Mouse (Mus musculus) hindbrain, embryonic 14.5 days (tissue): ENCODE results near the gene 2810021J22Rik. TPM values are rescaled to one million over a fixed set of nuclear protein-coding genes. Genes with fewer than 3 reads are reported as not detected.
A peak's percentile ranks its signal among the peaks of the same experiment; 100 is the strongest.
"Not testable (repeated sequence)": the region's sequence is repeated elsewhere in the genome, so short reads cannot be mapped to it uniquely, and the experiment has no call there.

Experiments used
- ATAC-seq: fragments of 200-750 bp; cut with Nextera tagmentation; 2 replicates; pipeline ENCODE4 v1.8.0; 2017; ENCODE audit warnings: moderate number of reproducible peaks, mild to moderate bottlenecking, moderate TSS enrichment, moderate library complexity; ENCODE audit not compliant: low FRiP score
- DNase-seq: peaks from one replicate; pipeline ENCODE4 v3.0.0-alpha.2; 2015; ENCODE audit warnings: low spot score
- H3K27ac ChIP-seq: fragments of 300-500 bp; sonication (generic); 2 replicates; pipeline ENCODE4 v1.5.1; 2014; ENCODE audit warnings: mild to moderate bottlenecking, moderate library complexity
- H3K27me3 ChIP-seq: fragments of 300-500 bp; sonication (generic); 2 replicates; pipeline ENCODE4 v1.6.1; 2014; ENCODE audit warnings: mild to moderate bottlenecking, low read length, mixed read lengths; ENCODE audit not compliant: control insufficient read depth, insufficient read depth
- H3K36me3 ChIP-seq: fragments of 300-500 bp; sonication (generic); replicated peaks from 2 replicates; pipeline ENCODE4 v1.6.1; 2014; ENCODE audit not compliant: control insufficient read depth, insufficient read depth
- H3K4me1 ChIP-seq: fragments of 300-500 bp; sonication (generic); replicated peaks from 2 replicates; pipeline ENCODE4 v1.6.1; 2014; ENCODE audit warnings: antibody characterized with exemption, low read length, mixed read lengths; ENCODE audit not compliant: control insufficient read depth, insufficient read depth
- H3K4me2 ChIP-seq: fragments of 300-500 bp; sonication (generic); replicated peaks from 2 replicates; pipeline ENCODE4 v1.6.1; 2014; ENCODE audit warnings: mild to moderate bottlenecking, moderate library complexity
- H3K4me3 ChIP-seq: fragments of 300-500 bp; sonication (generic); replicated peaks from 2 replicates; pipeline ENCODE4 v1.5.1; 2014; ENCODE audit warnings: mild to moderate bottlenecking, low read length
- H3K9ac ChIP-seq: fragments of 300-500 bp; sonication (generic); 2 replicates; pipeline ENCODE4 v1.6.1; 2014
- H3K9me3 ChIP-seq: fragments of 300-500 bp; sonication (generic); 2 replicates; pipeline ENCODE4 v1.6.1; 2016; ENCODE audit warnings: low read length; ENCODE audit not compliant: control insufficient read depth
- WGBS: fragments of 180-500 bp; shearing (Covaris S2); extraction: QIAGEN DNeasy Blood & Tissue Kit; methylation state at CpG from one replicate; pipeline ENCODE4 v1.1.7; 2014; 5-methylcytosine and 5-hydroxymethylcytosine counted together
- polyA plus RNA-seq: library from polyadenylated mRNA; unstranded; fragments of >200 nt; fragmentation: Nextera tagmentation; extraction: Ambion mirVana; gene quantifications from 2 replicates; pipeline ENCODE4 v1.2.1, GENCODE M21; 2014

2810021J22Rik gene
- polyA plus RNA-seq, result 13.6 and 14.6 TPM in 2 replicates

DNA sequence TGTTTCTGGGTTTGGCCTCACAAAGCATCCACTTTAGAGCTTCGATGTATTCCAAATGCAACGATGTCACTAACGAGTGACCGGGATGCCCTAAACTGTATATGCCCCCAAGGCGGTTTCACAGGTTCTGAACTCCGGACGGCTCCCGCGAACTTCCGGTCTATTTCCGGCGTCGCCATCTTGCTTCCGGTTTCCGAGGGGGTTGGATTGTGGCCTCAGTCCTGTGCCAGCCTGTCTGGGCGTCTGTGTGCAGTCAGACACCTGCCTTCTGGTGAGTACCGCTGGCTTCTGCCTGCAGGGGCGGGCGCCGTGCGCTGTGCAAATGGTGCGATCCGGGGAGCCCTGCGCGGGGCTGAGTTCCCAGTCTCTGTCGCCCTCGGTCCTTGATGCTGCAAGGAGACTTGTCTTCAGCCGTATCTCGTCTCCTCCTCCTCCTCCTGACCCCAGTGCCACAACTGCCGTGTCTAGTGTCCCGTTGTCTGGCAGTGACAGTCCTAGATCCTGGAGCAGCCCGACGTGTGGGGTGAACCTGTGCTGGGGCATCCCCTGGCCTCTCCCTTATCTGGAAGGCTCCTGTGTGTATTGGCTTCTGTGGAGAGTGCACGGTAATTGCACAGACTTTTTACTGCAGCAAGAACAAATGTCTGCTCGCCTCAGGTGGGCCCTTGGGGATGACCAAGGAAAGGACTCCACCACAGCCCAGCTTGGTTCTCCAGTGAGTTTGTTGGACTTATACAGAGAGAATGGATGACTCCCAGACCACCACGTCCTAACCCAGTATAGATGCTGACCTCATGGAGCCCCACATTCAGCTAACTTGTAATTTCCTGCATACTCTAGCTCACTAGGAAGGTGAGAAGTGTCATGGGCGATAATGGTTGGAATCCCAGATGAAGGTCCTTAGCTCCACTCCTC is at the start of gene 2810021J22Rik:
TSS of gene 2810021J22Rik (plus strand) at position 178 of the 915 bp plus-strand sequence.
- Histone ChIP-seq H3K27me3 (no peaks in the 10 kb centered on the region), H3K9ac (peak within 1 kb of the TSS; percentile 78), H3K4me2 (peak within 1 kb of the TSS; percentile 53), H3K4me1 (peaks cover 8% of the 10 kb centered on the region; the same call in 1 of the 2 replicates), H3K27ac (peak within 1 kb of the TSS; percentile 84), H3K36me3 (peaks cover 12% of the 10 kb centered on the region; the same call in 1 of the 2 replicates), H3K4me3 (peak within 1 kb of the TSS; percentile 62), H3K9me3 (no peaks in the 10 kb centered on the region)
- ATAC-seq (peak; percentile 89), DNase-seq (peak; percentile 84)
- WGBS, result 4% methylated on average over 37 of the region's 37 CpGs

DNA sequence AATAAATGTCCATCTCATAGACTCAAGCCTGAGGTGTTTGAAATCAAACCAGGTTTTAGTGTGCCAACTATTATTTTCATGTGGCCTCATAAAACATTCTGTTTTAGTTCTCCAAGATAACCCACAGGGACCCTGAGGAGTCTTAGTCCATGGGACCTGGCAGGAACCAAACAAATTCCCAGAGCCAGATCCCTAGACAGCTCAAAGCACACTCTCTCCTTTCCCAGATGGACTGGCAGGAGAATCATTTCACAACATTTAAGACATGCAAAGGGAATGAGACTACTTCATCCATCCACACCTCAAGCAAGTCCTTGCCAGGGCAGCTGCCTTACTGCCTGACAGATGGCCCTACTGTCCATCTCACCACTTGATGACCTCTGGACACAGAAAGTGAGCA is 38.1 kb upstream of the 2810021J22Rik start, which contains the start of gene Olfr312:
TSS of gene Olfr312 (plus strand) at position 301 of the 400 bp plus-strand sequence.
- H3K36me3 ChIP-seq, H3K27ac ChIP-seq, H3K9ac ChIP-seq, H3K9me3 ChIP-seq, ATAC-seq, H3K27me3 ChIP-seq, DNase-seq, H3K4me2 ChIP-seq, H3K4me3 ChIP-seq, H3K4me1 ChIP-seq: not testable (repeated sequence)

DNA sequence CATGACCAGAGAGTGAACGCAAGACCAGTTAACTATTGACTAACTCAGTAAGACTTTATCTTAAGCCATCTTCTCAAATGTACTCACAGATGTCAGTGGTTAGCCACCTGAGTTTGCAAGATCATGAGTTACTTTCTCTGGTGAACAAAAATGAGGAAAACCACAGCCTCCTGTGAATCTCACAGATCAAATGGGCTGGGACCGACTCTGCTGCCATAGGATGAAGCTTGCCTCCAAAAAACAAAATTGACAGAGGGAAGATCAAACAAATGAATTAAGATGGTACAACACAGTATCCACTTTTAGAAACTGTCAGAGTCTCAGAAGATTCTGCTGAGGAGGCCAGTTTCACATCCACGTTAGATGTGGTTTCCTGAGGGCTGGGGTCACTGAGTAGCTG is 37.3 kb upstream of the 2810021J22Rik start:
- 88% methylated on average over 3 of the region's 3 CpGs for WGBS

DNA sequence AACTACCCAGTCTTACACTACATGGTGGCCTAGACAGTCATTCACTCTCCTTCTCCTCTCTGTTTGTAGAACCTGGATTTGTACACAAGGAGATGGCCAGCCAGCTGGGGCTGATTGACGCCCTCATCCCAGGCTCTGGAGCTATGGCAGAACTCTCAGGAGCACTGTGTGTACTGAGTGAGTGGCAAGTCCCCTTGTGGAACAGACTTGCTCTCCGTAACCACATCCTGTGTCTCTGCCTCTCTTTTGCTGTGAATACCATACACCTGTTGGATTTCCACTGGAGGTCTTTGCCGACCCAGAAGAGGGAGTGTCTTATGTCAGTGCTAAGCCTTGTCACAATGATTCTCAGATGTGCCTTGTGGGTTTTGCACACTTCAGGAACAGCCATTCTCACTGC is 34.5 kb upstream of the 2810021J22Rik start:
- not testable (repeated sequence) for H3K4me2 ChIP-seq, H3K9me3 ChIP-seq, H3K4me3 ChIP-seq, H3K27ac ChIP-seq, H3K9ac ChIP-seq, H3K4me1 ChIP-seq, H3K36me3 ChIP-seq, H3K27me3 ChIP-seq, ATAC-seq, DNase-seq
- 92% methylated on average over 3 of the region's 3 CpGs for WGBS

More for the DNA sequence above, 37.3 kb upstream of the 2810021J22Rik start:
- no peaks in the 10 kb centered on the region for H3K4me1 ChIP-seq
- H3K4me2 ChIP-seq, result no peak overlapping the region
- H3K4me3 ChIP-seq, result no peak overlapping the region
- ATAC-seq (no peak), DNase-seq (no peak)
- no peaks in the 10 kb centered on the region for H3K36me3 ChIP-seq
- no peak overlapping the region for H3K27ac ChIP-seq
- H3K27me3 ChIP-seq, result no peaks in the 10 kb centered on the region
- no peak overlapping the region for H3K9ac ChIP-seq
- no peaks in the 10 kb centered on the region for H3K9me3 ChIP-seq

DNA sequence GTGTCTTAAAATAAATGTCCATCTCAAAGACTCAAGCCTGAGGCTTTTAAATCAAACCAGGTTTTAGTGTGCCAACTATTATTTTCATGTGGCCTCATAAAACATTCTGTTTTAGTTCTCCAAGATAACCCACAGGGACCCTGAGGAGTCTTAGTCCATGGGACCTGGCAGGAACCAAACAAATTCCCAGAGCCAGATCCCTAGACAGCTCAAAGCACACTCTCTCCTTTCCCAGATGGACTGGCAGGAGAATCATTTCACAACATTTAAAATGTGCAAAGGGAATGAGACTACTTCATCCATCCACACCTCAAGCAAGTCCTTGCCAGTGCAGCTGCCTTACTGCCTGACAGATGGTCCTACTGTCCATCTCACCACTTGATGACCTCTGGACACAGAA is 28.1 kb upstream of the 2810021J22Rik start, which contains the start of gene Olfr311:
TSS of gene Olfr311 (plus strand) at position 301 of the 400 bp plus-strand sequence.
- not testable (repeated sequence) for H3K9me3 ChIP-seq

DNA sequence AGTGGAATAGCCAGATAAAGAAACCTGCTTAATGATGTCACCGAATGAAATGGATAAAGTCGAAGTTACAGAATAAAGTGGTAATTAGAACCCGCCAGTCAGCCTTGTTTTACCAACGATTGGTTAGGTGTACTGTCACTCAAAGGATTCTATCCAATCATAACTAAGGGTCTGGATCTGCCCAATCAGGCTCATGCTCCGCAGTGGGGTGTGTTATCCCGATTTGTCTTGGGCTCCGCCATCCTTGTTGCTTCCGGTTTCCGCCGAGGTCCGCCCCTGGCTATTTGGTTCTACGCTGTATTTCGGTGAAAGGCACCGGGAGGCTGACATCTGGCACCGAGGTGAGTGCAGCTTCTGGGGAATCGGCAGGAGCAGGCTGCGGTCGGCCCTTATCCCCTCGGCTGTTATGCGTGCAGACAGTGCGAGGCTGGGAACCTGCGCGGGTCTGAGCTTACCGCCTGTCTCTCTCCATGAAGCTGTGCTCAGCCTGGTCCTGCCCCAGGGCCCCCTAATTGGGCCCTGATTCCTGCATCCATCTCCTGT is 20.0 kb upstream of the 2810021J22Rik start, which contains the start of gene Gm12258:
TSS of gene Gm12258 (plus strand) at position 240 of the 543 bp plus-strand sequence.
- Histone ChIP-seq H3K27me3 (no peaks in the 10 kb centered on the region), H3K27ac (peak within 1 kb of the TSS; percentile 91), H3K4me2 (peak within 1 kb of the TSS; percentile 82), H3K9ac (peak within 1 kb of the TSS; percentile 88), H3K9me3 (no peaks in the 10 kb centered on the region), H3K4me3 (peak within 1 kb of the TSS; percentile 78), H3K36me3 (peaks cover 27% of the 10 kb centered on the region), H3K4me1 (peaks cover 13% of the 10 kb centered on the region)
- ATAC-seq, result peak; percentile 100
- 2% methylated on average over 24 of the region's 24 CpGs for WGBS
- peak; percentile 99 for DNase-seq

More for the DNA sequence above, 28.1 kb upstream of the 2810021J22Rik start, which contains the start of gene Olfr311:
- not testable (repeated sequence) for H3K27me3 ChIP-seq, H3K4me1 ChIP-seq, H3K36me3 ChIP-seq, H3K4me3 ChIP-seq, ATAC-seq, H3K9ac ChIP-seq, H3K27ac ChIP-seq, DNase-seq, H3K4me2 ChIP-seq

DNA sequence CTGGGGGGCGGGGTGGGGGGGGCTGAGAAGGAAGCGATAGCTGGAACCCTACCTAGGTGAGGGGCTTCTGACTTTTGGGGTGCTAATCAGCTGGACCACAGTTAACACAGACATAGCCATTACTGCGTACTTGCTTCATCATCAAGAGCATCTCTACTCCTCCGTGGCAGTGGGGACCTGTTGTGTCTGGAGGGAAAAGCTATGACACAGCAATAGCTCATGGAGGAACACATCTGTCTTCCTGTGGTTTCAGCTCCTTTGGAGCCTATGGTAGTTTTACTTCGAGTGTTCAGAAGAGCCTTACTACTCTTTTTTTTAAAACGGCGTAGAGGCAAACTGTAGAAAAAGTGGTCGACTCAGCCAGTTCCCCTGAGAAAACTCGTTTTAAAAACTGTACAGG is 19.4 kb upstream of the 2810021J22Rik start:
- H3K4me1 ChIP-seq, result peaks cover 13% of the 10 kb centered on the region
- no peaks in the 10 kb centered on the region for H3K9me3 ChIP-seq
- no peak for DNase-seq
- H3K27ac ChIP-seq, result peak overlapping the region; percentile 91; the same call in 1 of the 2 replicates
- ATAC-seq, result 0 out of 2 replicates have a peak, but pooled peaks have one; percentile 5
- peak overlapping the region; percentile 88 for H3K9ac ChIP-seq
- no peaks in the 10 kb centered on the region for H3K27me3 ChIP-seq
- 49% methylated on average over 9 of the region's 9 CpGs for WGBS
- peaks cover 33% of the 10 kb centered on the region for H3K36me3 ChIP-seq
- H3K4me3 ChIP-seq, result peak overlapping the region; percentile 78
- H3K4me2 ChIP-seq, result peak overlapping the region; percentile 82

DNA sequence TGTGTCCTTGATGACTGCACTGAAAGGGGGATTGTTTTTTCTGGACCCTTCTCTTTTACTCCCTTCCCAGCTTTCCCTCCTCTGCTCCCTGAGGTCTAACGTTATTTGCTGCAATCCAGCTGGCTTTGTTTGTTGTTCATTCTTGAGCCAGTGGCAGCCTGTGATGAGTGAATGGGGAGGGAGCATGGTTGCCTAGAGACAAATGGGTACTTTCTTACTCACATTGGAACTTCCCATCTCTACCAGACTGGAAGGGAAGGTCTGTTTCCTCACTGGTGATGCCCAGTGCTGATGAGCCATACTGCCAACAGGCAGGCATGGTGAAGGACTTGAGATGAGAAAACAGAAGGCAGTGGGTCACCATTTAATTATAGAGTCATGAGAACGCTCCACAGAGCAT is 17.3 kb upstream of the 2810021J22Rik start:
- WGBS, result 67% methylated on average over 2 of the region's 2 CpGs
- ATAC-seq (no peak), DNase-seq (no peak)
- Histone ChIP-seq H3K4me2 (no peak overlapping the region), H3K9ac (no peak overlapping the region), H3K4me3 (no peak overlapping the region), H3K4me1 (peaks cover 13% of the 10 kb centered on the region), H3K9me3 (no peaks in the 10 kb centered on the region), H3K36me3 (peaks cover 54% of the 10 kb centered on the region), H3K27ac (no peak overlapping the region), H3K27me3 (no peaks in the 10 kb centered on the region)

DNA sequence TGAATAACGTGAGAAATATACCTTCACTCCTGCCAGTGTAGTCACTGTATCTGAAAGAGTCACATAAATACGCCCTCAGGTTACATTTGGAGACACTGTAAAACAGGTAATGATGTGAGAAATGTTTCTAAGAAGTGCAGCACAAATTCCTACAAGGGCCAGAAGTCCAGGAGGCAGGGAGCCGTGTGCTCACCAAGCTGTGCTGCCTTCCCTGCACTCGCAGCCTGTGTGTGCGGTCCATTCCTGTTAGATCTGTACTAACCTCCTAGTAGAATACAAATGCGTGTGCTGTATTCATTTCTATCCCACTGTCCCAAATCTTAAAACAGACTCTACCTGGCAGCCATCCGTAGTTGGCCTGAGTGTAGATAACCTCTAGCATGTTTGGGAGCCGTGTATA is 6.3 kb upstream of the 2810021J22Rik start:
- 96% methylated on average over 8 of the region's 8 CpGs for WGBS
- Histone ChIP-seq H3K9me3 (peaks cover 23% of the 10 kb centered on the region), H3K4me3 (no peak overlapping the region), H3K27ac (no peak overlapping the region), H3K4me2 (no peak overlapping the region), H3K9ac (no peak overlapping the region), H3K27me3 (no peaks in the 10 kb centered on the region), H3K36me3 (peaks cover 53% of the 10 kb centered on the region), H3K4me1 (no peaks in the 10 kb centered on the region)
- ATAC-seq, result no peak
- DNase-seq, result no peak
